Mouse (Mus musculus) erythroblast, embryonic 14.5 days (primary cell): ENCODE results near the gene Adarb1. TPM values are rescaled to one million over a fixed set of nuclear protein-coding genes. Genes with fewer than 3 reads are reported as not detected.

Experiments
- H3K27me3 ChIP-seq: 2 replicates; pipeline ENCODE4 v1.6.1; 2012; ENCODE audit warnings: inconsistent platforms; ENCODE audit not compliant: control insufficient read depth
- H3K36me3 ChIP-seq: 2 replicates; pipeline ENCODE4 v1.6.1; 2012; ENCODE audit warnings: mild to moderate bottlenecking, inconsistent platforms; ENCODE audit not compliant: control insufficient read depth
- H3K4me1 ChIP-seq: 2 replicates; pipeline ENCODE4 v1.6.1; 2012; ENCODE audit warnings: inconsistent platforms; ENCODE audit not compliant: control insufficient read depth
- H3K4me3 ChIP-seq: replicated peaks from 2 replicates; pipeline ENCODE3; 2012; ENCODE audit warnings: moderate library complexity, mild to moderate bottlenecking, inconsistent platforms
- H3K9me3 ChIP-seq: 2 replicates; pipeline ENCODE4 v1.6.1; 2012; ENCODE audit warnings: low read length, inconsistent platforms, mixed read lengths; ENCODE audit not compliant: control insufficient read depth
- GATA1 ChIP-seq: IDR thresholded peaks from 2 replicates; pipeline ENCODE4 v1.6.1; 2012; ENCODE audit warnings: low read length, inconsistent platforms, mixed read lengths
- TAL1 ChIP-seq: IDR thresholded peaks from 3 replicates; pipeline ENCODE4 v1.6.1; 2012; ENCODE audit warnings: low read length, inconsistent platforms, mixed read lengths
- polyA plus RNA-seq: library from polyadenylated mRNA; stranded (reverse); fragments of >175 nt; gene quantifications from 2 replicates; pipeline ENCODE4 v1.2.3, GENCODE M21; 2012

The Adarb1 gene
- polyA plus RNA-seq, 1 experiment = not detected

- Histone ChIP-seq H3K9me3 (no peaks in the 10 kb centered on the region), H3K4me3 (no peak overlapping the region), H3K36me3 (no peaks in the 10 kb centered on the region), H3K27me3 (no peaks in the 10 kb centered on the region), H3K4me1 (no peaks in the 10 kb centered on the region; the same call in 1 of the 2 replicates)
- no peak for TF ChIP-seq TAL1
- no peak for TF ChIP-seq GATA1
These were observed 60.1 kb downstream of the Adarb1 start for GRCm38 (mm10) chr10:77357957-77358356.

GRCm38 (mm10) chr10:77353031-77353745, 64.9 kb downstream of the Adarb1 start:
- Histone ChIP-seq H3K36me3 (no peaks in the 10 kb centered on the region), H3K27me3 (no peaks in the 10 kb centered on the region), H3K9me3 (no peaks in the 10 kb centered on the region), H3K4me1 (no peaks in the 10 kb centered on the region; the same call in 1 of the 2 replicates), H3K4me3 (no peak overlapping the region)
- no peak for TF ChIP-seq GATA1
- no peak for TF ChIP-seq TAL1

- Histone ChIP-seq H3K4me3 (no peak overlapping the region), H3K27me3 (peaks cover 2% of the 10 kb centered on the region; the same call in 1 of the 2 replicates), H3K9me3 (no peaks in the 10 kb centered on the region), H3K36me3 (no peaks in the 10 kb centered on the region), H3K4me1 (no peaks in the 10 kb centered on the region)
- TF ChIP-seq TAL1 (no peak), GATA1 (no peak)
These were observed 75.2 kb downstream of the Adarb1 start for GRCm38 (mm10) chr10:77342842-77343241.

- H3K27me3 ChIP-seq = peaks cover 2% of the 10 kb centered on the region; the same call in 1 of the 2 replicates
- no peaks in the 10 kb centered on the region for H3K36me3 ChIP-seq
- H3K4me1 ChIP-seq = no peaks in the 10 kb centered on the region
- no peak for TF ChIP-seq TAL1
- TF ChIP-seq GATA1 = no peak
- H3K4me3 ChIP-seq = no peak overlapping the region
- H3K9me3 ChIP-seq = no peaks in the 10 kb centered on the region
These were observed 76.4 kb downstream of the Adarb1 start for GRCm38 (mm10) chr10:77341711-77342110.

- no peaks in the 10 kb centered on the region for H3K36me3 ChIP-seq
- no peaks in the 10 kb centered on the region for H3K4me1 ChIP-seq
- H3K9me3 ChIP-seq = no peaks in the 10 kb centered on the region
- peaks cover 2% of the 10 kb centered on the region; the same call in 1 of the 2 replicates for H3K27me3 ChIP-seq
- no peak for TF ChIP-seq GATA1
- no peak for TF ChIP-seq TAL1
- H3K4me3 ChIP-seq = no peak overlapping the region
These were observed 77.0 kb downstream of the Adarb1 start for GRCm38 (mm10) chr10:77341059-77341458.

- H3K4me1 ChIP-seq = no peaks in the 10 kb centered on the region
- TF ChIP-seq TAL1 = no peak
- no peak for TF ChIP-seq GATA1
These were observed 78.2 kb downstream of the Adarb1 start for GRCm38 (mm10) chr10:77339871-77340341.

GRCm38 (mm10) chr10:77333518-77333917, 84.6 kb downstream of the Adarb1 start:
- TF ChIP-seq TAL1 (no peak), GATA1 (no peak)
- no peaks in the 10 kb centered on the region for H3K27me3 ChIP-seq
- no peaks in the 10 kb centered on the region for H3K4me1 ChIP-seq
- no peak overlapping the region for H3K4me3 ChIP-seq
- no peaks in the 10 kb centered on the region for H3K9me3 ChIP-seq
- no peaks in the 10 kb centered on the region for H3K36me3 ChIP-seq

More at GRCm38 (mm10) chr10:77339871-77340341, 78.2 kb downstream of the Adarb1 start:
- H3K27me3 ChIP-seq = peaks cover 2% of the 10 kb centered on the region; the same call in 1 of the 2 replicates
- H3K9me3 ChIP-seq = no peaks in the 10 kb centered on the region
- H3K36me3 ChIP-seq = no peaks in the 10 kb centered on the region
- no peak overlapping the region for H3K4me3 ChIP-seq

- H3K27me3 ChIP-seq = no peaks in the 10 kb centered on the region
- no peaks in the 10 kb centered on the region for H3K4me1 ChIP-seq
- no peaks in the 10 kb centered on the region for H3K36me3 ChIP-seq
- H3K4me3 ChIP-seq = no peak overlapping the region
- TF ChIP-seq TAL1 (no peak), GATA1 (no peak)
- H3K9me3 ChIP-seq = no peaks in the 10 kb centered on the region
These were observed 88.5 kb downstream of the Adarb1 start for GRCm38 (mm10) chr10:77329446-77330094.

GRCm38 (mm10) chr10:77324716-77325115, 93.4 kb downstream of the Adarb1 start:
- no peaks in the 10 kb centered on the region for H3K4me1 ChIP-seq
- no peak for TF ChIP-seq GATA1
- TF ChIP-seq TAL1 = no peak
- H3K9me3 ChIP-seq = no peaks in the 10 kb centered on the region

More at GRCm38 (mm10) chr10:77324716-77325115, 93.4 kb downstream of the Adarb1 start:
- Histone ChIP-seq H3K4me3 (no peak overlapping the region), H3K36me3 (no peaks in the 10 kb centered on the region), H3K27me3 (no peaks in the 10 kb centered on the region)
